ENCODE assay signal across 10 mouse cellular contexts in the genomic region with DNA sequence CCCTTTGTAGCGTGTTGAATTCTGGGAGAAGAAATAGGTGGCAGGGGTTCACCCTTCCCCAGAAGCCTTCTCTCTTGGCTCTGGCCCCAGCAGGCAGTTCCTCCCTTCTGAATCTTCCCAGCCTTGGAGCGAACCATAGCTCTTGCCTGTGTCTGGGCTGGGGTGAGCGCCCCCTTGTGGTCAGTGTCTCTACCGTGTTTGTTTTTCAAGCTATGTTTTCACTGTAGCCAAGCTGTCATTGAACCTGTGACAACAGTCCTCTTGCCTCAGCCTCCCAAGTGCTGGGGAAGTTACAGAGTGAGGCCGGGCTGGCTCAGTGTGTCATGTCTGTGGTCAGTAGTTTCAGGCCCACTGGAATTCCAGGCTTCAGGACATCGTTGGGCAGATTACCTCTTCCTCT. TPM values are rescaled to one million over a fixed set of nuclear protein-coding genes. Genes with fewer than 3 reads are reported as not detected.
DNase-seq lines count a peak whose midpoint lies in the region; ATAC-seq and TF ChIP-seq lines count a peak whose summit lies in the region.
"Had no signal": no experiment of that assay in that cellular context is flagged by ENCODE, and none has a peak within 500 bp of the region (broad histone marks: within the 10 kb centered on the region; RNA-seq: fewer than 3 reads in every experiment).

No protein-coding gene starts in this region.

- H3K4me2 ChIP-seq in kidney, embryonic 15.5 days, result no peak overlapping the region
- H3K4me2 ChIP-seq in forebrain, embryonic 13.5 days, result no peak overlapping the region
- H3K4me2 ChIP-seq: embryonic facial prominence, embryonic 12.5 days; neural tube, embryonic 12.5 days had no signal

- no peak for TF ChIP-seq POLR2A in olfactory bulb, adult 2 months (IDR thresholded peaks at IDR 0.05; ENCODE audit: insufficient read depth, low read depth, low read length)

- H3K4me1 ChIP-seq in kidney, embryonic 15.5 days, result peaks cover 9% of the 10 kb centered on the region
- peaks cover 30% of the 10 kb centered on the region for H3K4me1 ChIP-seq in forebrain, embryonic 13.5 days
- H3K4me1 ChIP-seq in limb, embryonic 10.5 days, result peaks cover 28% of the 10 kb centered on the region
- peaks cover 55% of the 10 kb centered on the region for H3K4me1 ChIP-seq in olfactory bulb, adult 2 months (ENCODE audit: control insufficient read depth, insufficient read depth, low read length)

- no peak for ATAC-seq in kidney, embryonic 15.5 days (replicated peaks; ENCODE audit: low FRiP score)
- ATAC-seq in forebrain, embryonic 13.5 days, result peak; percentile 16; the same call in 1 of the 2 replicates

- no peaks in the 10 kb centered on the region for H3K9me3 ChIP-seq in kidney, embryonic 15.5 days (replicated peaks)
- H3K9me3 ChIP-seq in forebrain, embryonic 13.5 days (replicated peaks), result no peaks in the 10 kb centered on the region
- no peaks in the 10 kb centered on the region for H3K9me3 ChIP-seq in limb, embryonic 10.5 days (replicated peaks)
- H3K9me3 ChIP-seq: embryonic facial prominence, embryonic 12.5 days; neural tube, embryonic 12.5 days had no signal

- TF ChIP-seq CTCF in olfactory bulb, adult 2 months (IDR thresholded peaks at IDR 0.05; ENCODE audit: insufficient read depth, low read depth, low read length), result peak; percentile 73

- DNase-seq in kidney, adult 11 months, result peak; percentile 55
- peak; percentile 89 for DNase-seq in brain, adult 2 months (ENCODE audit: low read depth, low spot score)
- peak; percentile 37 for DNase-seq in hindlimb bud, embryonic 11.5 days (ENCODE audit: extremely low spot score, low read depth, low spot score)
- peak; percentile 91 for DNase-seq in limb, embryonic 10.5 days (ENCODE audit: low spot score)
- peak; percentile 80 for DNase-seq in thymus, postnatal 0 days (ENCODE audit: low spot score)

- no peaks in the 10 kb centered on the region for H3K36me3 ChIP-seq in kidney, embryonic 15.5 days
- no peaks in the 10 kb centered on the region for H3K36me3 ChIP-seq in forebrain, embryonic 13.5 days (ENCODE audit: poor library complexity, severe bottlenecking)
- H3K36me3 ChIP-seq in limb, embryonic 10.5 days, result no peaks in the 10 kb centered on the region
- H3K36me3 ChIP-seq: embryonic facial prominence, embryonic 12.5 days; neural tube, embryonic 12.5 days had no signal

- no peak overlapping the region for H3K27ac ChIP-seq in kidney, embryonic 15.5 days
- no peak overlapping the region for H3K27ac ChIP-seq in forebrain, embryonic 13.5 days
- H3K27ac ChIP-seq in limb, embryonic 10.5 days, result no peak overlapping the region
- H3K27ac ChIP-seq in olfactory bulb, adult 2 months (ENCODE audit: insufficient read depth, low read depth, low read length), result 0 out of 2 replicates have a peak overlapping the region, but pooled peaks have one; percentile 73
- H3K27ac ChIP-seq: embryonic facial prominence, embryonic 12.5 days; neural tube, embryonic 12.5 days had no signal

- H3K4me3 ChIP-seq in kidney, embryonic 15.5 days (replicated peaks), result no peak overlapping the region
- H3K4me3 ChIP-seq in forebrain, embryonic 13.5 days, result no peak overlapping the region
- no peak overlapping the region for H3K4me3 ChIP-seq in limb, embryonic 10.5 days
- no peak overlapping the region for H3K4me3 ChIP-seq in olfactory bulb, adult 2 months (ENCODE audit: insufficient read depth, low read depth, low read length)
- H3K4me3 ChIP-seq: embryonic facial prominence, embryonic 12.5 days; neural tube, embryonic 12.5 days had no signal

- no peak overlapping the region for H3K9ac ChIP-seq in kidney, embryonic 15.5 days
- no peak overlapping the region for H3K9ac ChIP-seq in forebrain, embryonic 13.5 days
- H3K9ac ChIP-seq: embryonic facial prominence, embryonic 12.5 days; neural tube, embryonic 12.5 days had no signal

- WGBS in kidney, embryonic 15.5 days, result 25% methylated on average over 6 of the region's 6 CpGs
- 23% methylated on average over 6 of the region's 6 CpGs for WGBS in forebrain, embryonic 13.5 days
- WGBS in limb, embryonic 10.5 days, result 30% methylated on average over 6 of the region's 6 CpGs
- WGBS in olfactory bulb, adult 2 months, result 42% methylated on average over 6 of the region's 6 CpGs

- H3K27me3 ChIP-seq in kidney, embryonic 15.5 days, result peaks cover 28% of the 10 kb centered on the region
- H3K27me3 ChIP-seq in forebrain, embryonic 13.5 days, result peaks cover 33% of the 10 kb centered on the region
- peaks cover 82% of the 10 kb centered on the region for H3K27me3 ChIP-seq in limb, embryonic 10.5 days (ENCODE audit: low read depth, poor library complexity, severe bottlenecking)

RNA-seq across cellular contexts. Expression of a gene that starts 4.9 kb away (rescaled TPM):
- not detected in 2 replicates for polyA plus RNA-seq in kidney, embryonic 15.5 days (2015; fragmentation: Nextera tagmentation; extraction: Ambion mirVana)
- 0.37 and 0.55 TPM in 2 replicates for polyA plus RNA-seq in forebrain, embryonic 13.5 days (2015; fragmentation: Nextera tagmentation; extraction: Ambion mirVana)
- not detected in 2 replicates for polyA plus RNA-seq in limb, embryonic 10.5 days (2016; fragmentation: Nextera tagmentation; extraction: Ambion mirVana)
- not detected in 2 replicates for polyA plus RNA-seq in olfactory bulb, adult 2 months (2012; ENCODE audit: insufficient read depth, insufficient read length, low replicate concordance, missing spikeins)
- polyA plus RNA-seq in thymus, postnatal 0 days (2015; fragmentation: Nextera tagmentation; extraction: Ambion mirVana), result 0.17 and 0.27 TPM in 2 replicates

RNA-seq across cellular contexts. Expression of a gene that starts 55.7 kb away (rescaled TPM):
- polyA plus RNA-seq in kidney, embryonic 15.5 days (2015; fragmentation: Nextera tagmentation; extraction: Ambion mirVana), result 33.3 and 34.6 TPM in 2 replicates
- 32.0 and 36.8 TPM in 2 replicates for polyA plus RNA-seq in forebrain, embryonic 13.5 days (2015; fragmentation: Nextera tagmentation; extraction: Ambion mirVana)
- polyA plus RNA-seq in limb, embryonic 10.5 days (2016; fragmentation: Nextera tagmentation; extraction: Ambion mirVana), result 42.1 and 52.3 TPM in 2 replicates
- not detected in 2 replicates for polyA plus RNA-seq in olfactory bulb, adult 2 months (2012; ENCODE audit: insufficient read depth, insufficient read length, low replicate concordance, missing spikeins)
- polyA plus RNA-seq in thymus, postnatal 0 days (2015; fragmentation: Nextera tagmentation; extraction: Ambion mirVana), result 13.1 and 13.7 TPM in 2 replicates

Comparison
In these comparisons a context has a peak if more than half of its experiments do, and no peak if none do; other contexts are left out.
1. DNase-seq: peak in every context shown above with its lines; median percentile 91 in limb, embryonic 10.5 days; 89 in brain, adult 2 months; 80 in thymus, postnatal 0 days; 55 in kidney, adult 11 months; 37 in hindlimb bud, embryonic 11.5 days.